Mouse (Mus musculus): Measurements from ENCODE around the gene Rnaseh2b.

Rnaseh2b gene

GRCm38 (mm10) chr14:62361263-62361980 is 69.0 kb downstream of the Rnaseh2b start:
- DNase-seq (ENCODE audit: low spot score) = no peak

DNA sequence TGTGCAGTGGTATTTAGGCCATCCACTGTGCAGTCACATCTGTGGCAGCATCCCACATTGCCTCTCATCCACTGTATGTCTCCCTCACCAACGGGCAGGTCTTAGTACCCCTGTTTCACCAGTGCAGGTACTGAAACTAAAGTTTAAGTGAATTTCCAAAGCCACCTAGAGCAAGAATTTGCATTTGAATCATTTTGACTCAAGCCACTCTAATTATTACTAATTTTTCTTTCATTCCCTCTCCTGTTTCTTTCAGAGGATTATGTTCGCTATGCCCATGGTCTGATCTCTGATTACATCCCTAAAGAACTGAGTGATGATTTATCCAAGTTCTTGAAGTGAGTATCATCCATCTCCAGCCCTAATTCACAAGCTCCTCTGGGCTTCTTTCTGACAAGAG is 71.4 kb downstream of the Rnaseh2b start:
- DNase-seq (ENCODE audit: low spot score) = no peak

DNA sequence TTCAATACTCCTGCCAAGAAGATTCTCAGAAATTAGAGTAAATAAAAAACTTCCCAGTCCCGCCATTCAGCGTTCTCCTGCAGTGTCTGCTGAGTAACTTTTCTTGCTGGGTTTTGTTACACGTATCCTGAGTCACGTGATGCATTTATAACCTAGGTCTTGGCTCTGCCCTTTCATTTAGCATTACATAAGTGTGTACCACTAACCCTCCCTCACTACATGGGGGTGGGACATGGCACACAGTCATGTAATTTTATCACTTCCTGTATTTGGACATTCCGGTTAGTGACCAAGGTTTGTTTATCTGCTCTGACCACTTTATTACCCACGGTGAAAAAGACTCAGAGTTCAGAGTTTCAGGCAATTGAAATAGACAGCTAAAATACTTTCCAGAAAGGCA is 78.4 kb downstream of the Rnaseh2b start:
- DNase-seq (ENCODE audit: low spot score) = no peak

- no peak for DNase-seq (ENCODE audit: low spot score)
These were observed 81.6 kb downstream of the Rnaseh2b start for GRCm38 (mm10) chr14:62374001-62374400.

GRCm38 (mm10) chr14:62375694-62376093 is 83.3 kb downstream of the Rnaseh2b start:
- no peak for DNase-seq (ENCODE audit: low spot score)

GRCm38 (mm10) chr14:62376115-62376514 is 83.7 kb downstream of the Rnaseh2b start:
- no peak for DNase-seq (ENCODE audit: low spot score)

DNA sequence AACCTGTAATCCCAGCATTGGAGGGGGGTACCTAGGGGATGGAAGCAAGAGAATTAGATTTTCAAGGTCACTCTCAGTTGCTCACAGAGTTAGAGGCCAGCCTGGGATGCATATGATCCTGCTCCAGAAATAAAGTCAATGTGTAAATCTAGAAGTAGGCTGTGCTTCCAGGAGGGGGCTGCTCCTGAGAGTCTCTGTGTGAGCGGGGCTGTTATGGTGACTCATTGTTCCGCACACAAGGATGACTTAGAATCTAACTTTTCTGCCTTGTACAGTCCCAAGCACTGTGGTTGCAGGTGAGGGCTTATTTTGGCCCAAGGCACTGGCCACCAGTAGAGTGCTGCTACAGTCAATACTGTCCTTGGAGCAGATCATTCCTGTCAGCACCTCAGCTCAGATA is 87.0 kb downstream of the Rnaseh2b start:
- DNase-seq (ENCODE audit: low spot score) = no peak

GRCm38 (mm10) chr14:62380606-62381005 is 88.2 kb downstream of the Rnaseh2b start:
- no peak for DNase-seq (ENCODE audit: low spot score)

GRCm38 (mm10) chr14:62383109-62383508 is 90.7 kb downstream of the Rnaseh2b start:
- DNase-seq (ENCODE audit: low spot score) = no peak

DNA sequence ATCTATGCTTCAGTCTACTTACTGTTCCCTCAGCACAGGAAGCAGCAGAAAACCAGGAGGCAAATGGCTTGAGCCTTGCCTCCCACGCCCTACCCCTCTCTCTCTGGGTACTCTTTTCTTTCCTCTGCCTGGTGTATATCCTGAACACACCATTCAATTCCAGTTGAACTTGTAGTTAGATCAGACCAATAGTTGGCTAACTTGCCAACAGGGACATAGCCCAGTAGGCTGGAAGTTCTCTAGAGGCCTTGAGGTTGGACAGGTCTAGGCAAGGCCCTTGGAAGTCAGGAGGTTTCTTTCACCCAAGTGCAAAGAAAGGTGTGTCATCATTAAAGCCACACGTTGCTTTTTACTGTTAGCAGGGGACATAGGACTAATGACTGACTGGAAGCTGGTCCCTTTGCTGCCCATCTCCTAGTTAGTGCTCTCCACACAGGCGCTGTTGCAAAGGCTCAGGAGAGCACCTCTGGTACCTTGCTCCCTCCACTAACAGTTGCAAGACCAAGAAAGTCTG is 91.5 kb downstream of the Rnaseh2b start:
- DNase-seq (ENCODE audit: low spot score) = no peak

DNA sequence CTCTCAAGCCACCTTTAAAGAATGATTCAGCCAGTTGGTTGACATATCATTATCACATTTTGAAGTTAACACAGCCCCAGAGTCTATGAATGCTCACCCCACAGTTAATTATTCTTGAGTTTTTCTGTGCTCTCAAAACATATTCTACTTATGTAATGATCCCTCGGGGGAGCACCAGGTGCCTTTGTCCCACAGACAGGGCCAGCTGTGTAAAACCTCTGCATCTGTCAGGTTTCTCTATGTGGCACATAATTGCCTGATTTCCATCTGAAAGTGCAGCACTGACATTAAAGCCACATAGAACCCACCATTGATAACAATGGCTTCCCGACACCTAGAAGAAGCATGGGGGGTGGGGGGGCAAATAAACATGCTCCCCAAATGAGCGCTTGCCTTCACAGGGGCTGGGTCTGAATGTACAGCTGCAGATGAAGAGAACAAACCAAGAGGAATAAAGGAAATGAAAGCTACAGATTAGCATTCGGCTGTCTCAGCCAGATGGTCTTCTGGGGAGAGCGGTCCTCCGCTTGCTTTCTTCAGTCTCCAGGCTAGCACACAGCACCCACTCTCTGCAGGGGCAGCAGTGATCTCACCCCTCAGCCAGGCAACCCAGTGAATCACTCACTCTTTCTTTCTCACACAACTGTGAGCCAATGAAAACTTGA is 96.8 kb downstream of the Rnaseh2b start:
- DNase-seq (ENCODE audit: low spot score) = no peak

DNA sequence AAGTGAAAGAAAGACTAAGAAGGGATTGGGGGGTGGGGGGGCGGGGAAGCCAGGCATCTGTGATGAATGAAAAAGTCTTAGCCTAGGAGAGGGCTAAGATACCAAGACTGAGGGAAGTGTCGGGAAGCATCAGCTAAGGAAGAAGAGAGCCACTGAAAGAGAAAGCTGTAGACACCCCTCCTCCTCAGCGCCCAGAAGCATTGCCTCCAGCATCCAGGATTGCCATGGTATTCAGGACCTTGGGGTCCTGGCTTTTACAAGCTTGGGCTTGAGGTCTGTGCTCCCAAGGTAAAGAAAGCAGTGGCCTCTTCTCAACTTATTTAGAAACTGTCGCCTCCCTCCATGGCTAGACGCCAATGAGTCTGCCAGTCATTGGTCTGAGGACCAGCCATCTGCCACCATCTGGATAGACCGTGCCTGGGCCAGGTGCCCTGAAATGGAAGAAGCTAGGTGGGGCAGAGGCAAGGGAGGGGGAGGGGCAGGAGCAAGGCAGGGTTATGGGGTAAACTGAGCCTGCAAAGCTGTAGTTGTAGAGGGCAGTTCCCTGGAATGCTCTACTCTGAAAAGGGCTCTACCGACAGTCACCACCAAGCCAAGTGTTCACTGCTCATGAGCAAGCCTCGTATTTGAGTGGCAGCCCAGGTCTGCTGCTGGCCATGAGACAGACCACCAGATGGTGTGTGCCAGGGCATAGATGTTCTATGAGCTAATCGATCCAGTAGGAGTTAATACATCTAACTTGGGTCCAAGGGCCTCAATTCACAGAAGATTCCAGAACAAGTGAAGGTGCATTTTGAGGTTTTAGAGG is 97.5 kb downstream of the Rnaseh2b start:
- no peak for DNase-seq (ENCODE audit: low spot score)

DNA sequence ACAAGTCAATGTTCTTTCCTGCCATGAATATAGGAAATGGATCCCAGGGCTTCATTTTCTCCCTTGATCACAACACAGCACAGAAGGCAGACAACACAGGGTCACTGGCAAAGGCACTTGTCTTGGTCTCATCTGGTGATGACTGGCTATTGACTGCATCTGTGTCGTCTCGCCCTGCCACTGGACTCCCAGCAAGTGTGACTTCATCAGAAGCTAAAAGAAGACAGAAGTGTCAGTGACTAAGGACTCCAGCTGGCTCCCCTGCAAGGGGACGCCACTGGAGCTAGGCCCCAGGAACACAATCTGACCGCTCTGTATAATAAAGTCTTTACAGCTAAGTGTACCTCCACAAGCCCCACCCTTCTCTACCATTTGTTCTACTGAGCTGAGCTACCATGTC is 100.4 kb downstream of the Rnaseh2b start:
- DNase-seq (ENCODE audit: low spot score) = no peak

- DNase-seq (ENCODE audit: low spot score) = peak; percentile 51
These were observed 103.0 kb downstream of the Rnaseh2b start for GRCm38 (mm10) chr14:62395346-62395745.

DNA sequence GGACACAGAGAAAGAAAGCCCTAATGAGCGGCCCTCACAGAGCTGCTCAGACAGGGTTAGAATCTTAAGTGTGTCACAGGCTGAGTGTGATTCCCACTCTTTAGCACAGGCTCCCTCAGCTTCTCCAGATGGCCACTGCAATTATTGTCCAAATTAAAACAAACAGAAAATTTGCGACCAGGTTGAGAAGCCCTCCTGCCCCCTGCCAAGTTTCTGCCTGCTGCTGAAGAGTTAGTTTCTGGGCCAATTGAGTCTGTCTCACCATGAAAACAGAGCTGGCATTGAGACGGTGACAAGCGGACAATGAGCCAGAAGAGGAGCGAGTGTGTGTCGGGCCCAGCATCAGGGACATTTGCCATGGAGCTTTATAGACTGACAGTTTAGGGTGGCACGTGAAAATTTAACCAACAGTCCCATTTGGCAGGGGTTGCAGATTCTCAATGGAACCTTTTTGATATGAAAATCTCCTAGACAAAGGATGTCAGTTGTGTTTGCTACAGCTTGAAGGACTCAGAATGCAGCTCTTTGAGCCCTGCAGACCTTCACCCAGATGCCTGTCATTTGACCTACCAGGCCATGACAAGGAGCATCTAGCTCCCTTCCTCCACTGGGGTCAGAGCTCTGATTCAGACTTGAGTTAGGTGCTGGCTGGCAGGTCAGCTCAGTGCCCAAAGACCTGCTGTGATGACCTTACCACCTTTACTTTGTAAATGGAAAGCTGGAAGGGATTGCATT is 123.8 kb downstream of the Rnaseh2b start:
- DNase-seq (ENCODE audit: low spot score) = peak; percentile 34

DNA sequence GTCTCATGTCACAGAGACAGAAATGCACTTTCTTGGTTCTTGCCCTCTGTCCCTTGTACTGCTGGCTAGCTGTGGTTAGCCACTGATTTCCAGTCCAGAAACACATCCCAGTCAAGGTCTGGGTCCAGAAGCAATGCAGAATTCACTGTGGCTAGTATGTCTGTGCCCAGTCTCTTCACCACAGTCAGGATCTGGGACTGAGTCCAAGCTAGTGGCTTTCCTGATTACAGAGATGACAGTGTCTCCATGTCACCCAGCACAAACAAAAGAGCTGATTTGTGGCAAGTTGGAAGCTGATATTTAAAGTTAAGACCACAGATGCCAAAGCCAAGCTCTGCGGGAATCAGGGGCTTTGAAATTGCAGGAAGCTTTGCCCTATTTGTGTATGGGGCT is 124.3 kb downstream of the Rnaseh2b start:
- DNase-seq (ENCODE audit: low spot score) = no peak

DNA sequence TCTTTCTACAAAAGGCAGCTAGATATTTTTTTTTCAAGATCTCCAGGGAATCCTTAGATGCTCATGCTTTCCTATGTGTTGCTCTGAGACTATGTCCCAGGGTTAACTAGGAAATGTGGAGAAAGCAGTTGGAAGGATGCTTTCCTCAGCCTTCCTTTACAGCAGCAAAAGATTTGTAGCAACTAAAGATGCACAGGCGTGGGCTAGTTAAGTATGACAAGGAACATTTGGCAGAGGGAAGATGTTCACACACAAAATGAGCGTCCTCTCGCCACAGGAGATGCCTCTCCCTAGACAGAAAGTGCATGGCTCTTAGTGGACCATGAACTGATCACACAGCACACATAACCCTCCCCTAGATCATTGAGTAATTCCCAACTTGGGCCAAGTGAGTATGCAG is 125.1 kb downstream of the Rnaseh2b start:
- no peak for DNase-seq (ENCODE audit: low spot score)

DNA sequence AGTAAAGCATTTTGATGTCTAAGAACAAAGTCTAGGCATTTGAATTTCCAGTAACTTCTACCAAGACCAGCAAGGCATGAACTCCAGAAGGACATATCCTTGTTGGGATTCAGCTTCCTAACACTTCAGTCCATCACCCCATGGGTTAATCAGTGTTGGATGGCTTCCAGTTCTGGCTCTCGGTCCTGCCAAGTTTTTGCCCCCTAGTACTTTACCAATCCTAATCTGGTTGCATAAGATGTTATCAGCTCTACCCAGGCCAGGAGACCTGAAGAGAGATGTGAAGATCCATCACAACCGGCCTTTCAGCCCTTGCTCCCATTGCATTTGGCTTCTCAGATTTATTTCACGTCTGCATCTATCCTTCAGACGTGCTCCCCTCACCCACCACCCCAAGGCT is 129.9 kb downstream of the Rnaseh2b start:
- no peak for DNase-seq (ENCODE audit: low spot score)

All from retina, embryonic 14.5 days (tissue).